Mouse (Mus musculus) splenic B cell, adult 2 months (primary cell): ENCODE measurements around the gene Prpf19.

Experiments used
- DNase-seq: peaks from one replicate; pipeline ENCODE4 v3.0.0-alpha.2; 2011; ENCODE audit warnings: low read depth, low spot score
- H3K27me3 ChIP-seq: 2 replicates; pipeline ENCODE4 v1.6.1; 2012; ENCODE audit warnings: mild to moderate bottlenecking, low read length, moderate library complexity, mixed read lengths; ENCODE audit not compliant: control insufficient read depth, poor library complexity, insufficient read depth, severe bottlenecking
- H3K36me3 ChIP-seq: 2 replicates; pipeline ENCODE4 v1.6.1; 2012; ENCODE audit warnings: mild to moderate bottlenecking, low read length, moderate library complexity, mixed read lengths; ENCODE audit not compliant: control insufficient read depth, poor library complexity, insufficient read depth, severe bottlenecking

The Prpf19 gene

GRCm38 (mm10) chr19:10940097-10940800 is 45.2 kb downstream of the Prpf19 start:
- Histone ChIP-seq H3K27me3 (no peaks in the 10 kb centered on the region), H3K36me3 (peaks cover 3% of the 10 kb centered on the region)
- DNase-seq, result peak; percentile 77

- no peaks in the 10 kb centered on the region for H3K27me3 ChIP-seq
- peaks cover 3% of the 10 kb centered on the region for H3K36me3 ChIP-seq
- peak; percentile 18 for DNase-seq
Measured at GRCm38 (mm10) chr19:10940801-10941457, 45.9 kb downstream of the Prpf19 start.

- H3K27me3 ChIP-seq, result no peaks in the 10 kb centered on the region
- peak; percentile 50 for DNase-seq
- peaks cover 3% of the 10 kb centered on the region for H3K36me3 ChIP-seq
Measured at GRCm38 (mm10) chr19:10943955-10944354, 48.9 kb downstream of the Prpf19 start.

- Histone ChIP-seq H3K27me3 (no peaks in the 10 kb centered on the region), H3K36me3 (peaks cover 3% of the 10 kb centered on the region)
- no peak for DNase-seq
Measured at GRCm38 (mm10) chr19:10946506-10946905, 51.5 kb downstream of the Prpf19 start.

- no peaks in the 10 kb centered on the region for H3K27me3 ChIP-seq
- DNase-seq, result no peak
- peaks cover 3% of the 10 kb centered on the region for H3K36me3 ChIP-seq
Measured at GRCm38 (mm10) chr19:10947219-10947618, 52.2 kb downstream of the Prpf19 start.

GRCm38 (mm10) chr19:10948416-10948815 is 53.4 kb downstream of the Prpf19 start:
- peak; percentile 20 for DNase-seq
- H3K36me3 ChIP-seq, result no peaks in the 10 kb centered on the region; the same call in none of the 2 replicates
- H3K27me3 ChIP-seq, result no peaks in the 10 kb centered on the region

GRCm38 (mm10) chr19:10949112-10949511 is 54.1 kb downstream of the Prpf19 start, which contains the start of gene Ccdc86:
TSS of gene Ccdc86 (minus strand) at chr19:10949266.
- H3K36me3 ChIP-seq, result no peaks in the 10 kb centered on the region; the same call in 1 of the 2 replicates
- H3K27me3 ChIP-seq, result no peaks in the 10 kb centered on the region
- DNase-seq, result peak; percentile 99

GRCm38 (mm10) chr19:10949558-10949957 is 54.5 kb downstream of the Prpf19 start:
- Histone ChIP-seq H3K36me3 (no peaks in the 10 kb centered on the region; the same call in 1 of the 2 replicates), H3K27me3 (no peaks in the 10 kb centered on the region)
- DNase-seq, result peak; percentile 34

- Histone ChIP-seq H3K27me3 (no peaks in the 10 kb centered on the region), H3K36me3 (no peaks in the 10 kb centered on the region)
- no peak for DNase-seq
Measured at GRCm38 (mm10) chr19:10952021-10952939, 57.2 kb downstream of the Prpf19 start.
